Mouse (Mus musculus) layer of hippocampus, adult 18-20 months (tissue): Measurements from ENCODE around the gene Hdac8. TPM values are rescaled to one million over a fixed set of nuclear protein-coding genes. Genes with fewer than 3 reads are reported as not detected.
A peak's percentile ranks its signal among the peaks of the same experiment; 100 is the strongest.

Source experiments
- DNase-seq, 2 experiments: peaks; one replicate each; pipeline ENCODE4 v3.0.0; 2022; ENCODE audit warnings: low spot score in 2 of 2
- total RNA-seq, 2 experiments: library from RNA; stranded (reverse); gene quantifications; 2 replicates each; pipeline ENCODE4 v1.2.3; 2021

Hdac8 gene
- total RNA-seq, 2 experiments from 2014 or later: 19.6 to 22.1 TPM

DNA sequence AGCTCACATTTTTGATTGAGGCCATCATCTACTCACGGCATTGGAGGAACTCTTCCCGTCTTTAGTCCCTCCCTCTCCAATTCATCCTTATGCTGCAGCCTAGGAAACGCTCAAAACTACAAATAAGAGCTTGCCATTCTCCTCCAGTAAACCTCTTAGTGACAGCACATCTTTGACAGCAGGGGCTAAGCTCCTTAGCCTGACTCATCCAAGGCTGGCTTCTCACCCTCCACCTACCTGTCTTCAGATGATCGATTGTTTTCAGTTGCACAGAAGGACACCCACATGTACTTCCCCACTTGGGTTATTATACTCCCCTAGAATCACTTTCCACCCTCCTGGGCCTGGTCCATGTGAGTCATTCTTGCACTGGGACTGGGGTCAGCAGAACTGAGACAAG, 163.5 kb downstream of the Hdac8 start:
- peak in 1 of 2 experiments; percentile 3 for DNase-seq

DNA sequence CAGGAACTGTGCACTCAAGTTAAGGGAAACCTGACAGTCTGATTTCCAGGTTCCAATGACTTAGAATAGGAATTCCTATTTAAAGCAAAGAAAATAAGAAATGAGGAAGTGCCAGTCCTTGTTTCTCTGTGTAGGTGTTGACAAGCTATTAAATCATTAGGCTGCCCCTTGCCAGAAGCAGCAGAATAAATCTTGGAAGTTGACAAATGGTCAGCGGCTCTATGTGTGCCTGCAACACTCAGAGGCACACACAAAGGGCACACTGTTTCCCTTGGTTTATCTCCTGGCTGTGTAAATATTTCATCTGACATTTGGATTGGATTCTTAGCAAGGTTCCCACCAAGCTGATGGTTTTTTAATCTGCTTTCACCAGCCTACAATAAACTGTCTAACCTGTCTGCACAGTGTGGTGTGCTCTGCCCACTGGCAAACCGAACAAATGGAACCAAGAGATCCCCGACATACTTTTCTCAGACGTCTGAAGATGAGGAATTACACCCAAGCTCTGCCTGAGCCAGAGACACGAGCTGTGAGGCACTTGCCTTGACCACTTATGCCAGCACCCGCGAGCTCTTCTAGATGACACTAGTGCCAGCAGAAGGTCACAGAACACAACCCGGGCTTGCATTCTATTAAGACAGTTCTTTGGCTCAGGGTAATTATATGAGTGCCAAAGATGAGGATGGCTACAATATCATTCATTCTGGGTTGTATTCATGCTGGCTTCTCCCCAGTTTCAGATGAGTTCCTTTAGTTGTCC, 165.6 kb downstream of the Hdac8 start:
- DNase-seq: no peak

DNA sequence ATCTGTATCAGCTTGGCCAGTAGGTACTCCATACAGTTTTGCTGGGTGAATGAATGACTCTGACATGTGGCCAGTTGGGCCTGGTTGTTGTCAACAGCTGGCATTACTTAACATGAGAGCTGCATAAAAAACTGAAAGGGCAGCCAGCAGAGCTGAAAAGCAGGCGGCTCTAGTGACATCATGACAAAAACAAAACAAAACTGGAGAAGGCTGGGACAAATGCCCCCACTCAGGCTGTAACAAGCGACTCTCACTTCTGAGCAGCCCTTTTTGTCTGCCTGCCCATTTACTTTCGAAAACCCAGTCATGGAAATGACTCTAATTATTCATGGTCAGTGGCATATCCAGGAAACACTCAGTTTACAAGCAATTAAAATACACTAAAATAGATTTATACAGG, 185.5 kb downstream of the Hdac8 start:
- DNase-seq: no peak

DNA sequence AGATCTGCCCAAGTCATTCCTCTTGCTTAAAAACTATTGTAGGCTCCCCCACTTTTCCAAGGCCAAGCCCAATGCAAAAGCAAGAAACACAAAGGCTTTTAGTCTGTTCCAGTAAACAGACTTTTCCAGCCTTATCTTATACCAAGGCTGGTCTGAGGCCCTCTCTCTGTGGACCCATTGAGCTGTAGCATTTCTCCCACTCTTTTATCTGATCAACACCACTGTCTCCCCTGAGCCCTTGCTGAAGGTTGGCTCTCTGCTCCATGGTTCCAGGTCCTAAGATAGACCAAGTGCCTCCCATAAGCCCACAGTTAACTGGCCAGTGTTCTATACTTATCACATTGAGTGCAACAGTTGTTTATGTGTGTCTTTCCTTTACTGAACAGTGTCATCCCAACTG, 185.9 kb downstream of the Hdac8 start:
- no peak for DNase-seq

DNA sequence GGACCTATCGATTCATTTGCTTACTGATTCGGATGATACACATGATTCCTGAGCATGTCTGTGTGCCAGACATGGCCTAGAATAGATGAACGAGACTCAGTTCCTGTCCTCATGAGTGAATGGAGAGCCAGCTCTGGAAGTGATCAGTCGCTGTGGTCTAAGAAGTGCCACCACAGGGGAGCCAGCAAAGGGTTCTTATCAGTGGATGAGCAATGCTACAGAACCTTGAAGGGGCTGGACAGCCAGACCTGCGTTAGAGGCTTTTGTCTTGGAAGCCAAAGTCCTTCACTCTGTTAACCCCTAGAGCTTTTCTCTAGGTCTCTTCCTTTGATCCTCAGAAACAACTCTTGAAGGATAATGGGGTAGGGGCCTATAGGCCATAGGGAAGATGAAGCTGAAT, 186.4 kb downstream of the Hdac8 start:
- no peak for DNase-seq

DNA sequence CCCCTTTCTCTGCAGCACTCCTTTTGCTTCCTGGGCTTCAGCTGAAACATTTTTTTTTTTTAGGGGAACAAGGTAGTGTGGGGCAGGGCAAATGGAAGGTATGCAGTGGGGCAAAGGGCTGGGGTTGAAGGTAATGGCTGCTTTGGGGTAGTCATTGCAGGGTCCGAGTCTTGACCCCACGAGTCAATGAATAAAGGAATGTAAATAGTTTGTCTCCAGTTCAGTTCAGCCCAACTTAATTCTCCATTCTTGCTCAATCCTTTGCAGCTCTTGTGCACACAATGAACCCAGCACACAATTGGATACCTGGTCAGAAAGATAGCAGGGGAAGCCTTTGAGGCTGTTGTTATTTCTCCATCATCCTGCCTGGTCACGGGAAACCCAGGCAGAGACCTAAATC, 194.0 kb downstream of the Hdac8 start:
- no peak for DNase-seq

DNA sequence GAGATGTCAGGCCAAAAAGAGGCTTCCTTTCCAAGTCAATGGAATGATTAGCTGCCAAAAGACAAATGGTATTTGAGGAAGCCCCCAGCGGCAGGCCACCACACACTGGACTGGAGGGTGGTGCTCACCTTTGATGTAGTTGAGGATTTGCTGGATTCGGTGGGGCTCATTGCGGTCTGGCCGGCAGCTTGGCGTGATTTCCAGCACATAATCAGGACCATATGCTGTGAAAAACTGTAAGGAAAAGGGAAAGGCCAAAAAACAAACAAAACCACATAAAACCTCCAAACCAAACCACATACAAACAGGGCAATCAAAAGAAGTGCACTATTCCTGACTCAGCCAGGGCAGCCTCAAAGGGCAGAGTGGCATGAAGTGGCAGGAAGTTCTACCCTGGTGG, 197.6 kb downstream of the Hdac8 start:
- DNase-seq: no peak

DNA sequence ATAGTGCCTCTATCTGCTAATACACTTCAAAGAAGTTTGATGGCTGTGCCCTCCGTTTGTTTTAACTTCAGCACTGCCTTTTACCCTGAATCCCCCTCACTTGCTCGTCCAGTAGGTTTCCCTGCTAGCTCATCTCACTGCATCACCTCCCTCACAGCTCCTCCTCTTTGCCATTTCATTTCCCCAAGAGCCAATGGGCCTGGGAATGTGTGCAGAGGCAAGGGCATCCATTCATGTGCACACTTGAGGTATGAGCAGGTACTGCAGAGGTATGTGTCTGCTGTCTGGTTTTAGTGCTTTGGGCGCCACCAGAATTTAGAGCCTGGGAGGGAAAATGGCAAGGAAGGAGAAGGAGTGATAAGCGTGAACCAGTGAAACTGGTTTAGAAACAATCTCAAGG, 199.4 kb downstream of the Hdac8 start:
- DNase-seq: no peak

DNA sequence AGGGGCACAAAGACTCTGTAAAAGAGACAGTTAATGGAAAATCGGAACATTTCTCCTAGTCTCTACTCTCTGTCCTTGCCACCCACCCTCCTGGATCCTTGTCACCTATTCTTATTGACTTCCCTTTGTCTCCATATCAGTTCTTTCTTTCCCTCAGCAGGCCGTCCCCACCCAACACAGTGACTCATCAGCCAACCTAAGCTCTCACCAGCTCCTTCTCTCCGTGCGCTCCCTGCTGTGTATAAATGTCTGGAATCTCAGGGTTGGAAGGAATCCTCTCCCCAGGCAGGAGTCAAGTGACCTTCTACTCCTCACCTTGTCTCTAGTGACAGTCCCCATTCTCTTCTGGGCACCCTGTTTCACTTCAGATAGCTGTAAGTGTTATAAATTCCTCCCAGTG, 200.2 kb downstream of the Hdac8 start:
- DNase-seq: no peak

DNA sequence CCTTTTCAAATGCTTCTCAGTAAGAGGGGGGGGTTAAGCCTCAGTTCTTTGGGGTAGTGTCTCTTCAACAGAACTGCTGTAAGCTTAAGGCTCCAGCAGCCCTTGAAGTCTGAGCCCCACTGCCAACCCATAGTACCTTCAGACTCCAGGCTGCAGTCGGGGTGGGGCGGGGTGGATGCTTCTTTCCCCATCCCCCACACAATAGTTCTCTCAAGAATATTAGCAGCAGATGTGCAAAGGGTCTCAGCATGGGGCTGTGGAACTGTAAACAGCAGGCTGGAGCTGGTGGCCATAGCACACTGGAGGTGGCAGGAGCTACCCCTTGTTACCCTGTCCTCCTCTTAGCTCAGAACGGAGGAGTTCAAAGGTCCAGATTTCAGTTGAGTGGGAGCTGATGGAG, 202.7 kb downstream of the Hdac8 start:
- no peak for DNase-seq

DNA sequence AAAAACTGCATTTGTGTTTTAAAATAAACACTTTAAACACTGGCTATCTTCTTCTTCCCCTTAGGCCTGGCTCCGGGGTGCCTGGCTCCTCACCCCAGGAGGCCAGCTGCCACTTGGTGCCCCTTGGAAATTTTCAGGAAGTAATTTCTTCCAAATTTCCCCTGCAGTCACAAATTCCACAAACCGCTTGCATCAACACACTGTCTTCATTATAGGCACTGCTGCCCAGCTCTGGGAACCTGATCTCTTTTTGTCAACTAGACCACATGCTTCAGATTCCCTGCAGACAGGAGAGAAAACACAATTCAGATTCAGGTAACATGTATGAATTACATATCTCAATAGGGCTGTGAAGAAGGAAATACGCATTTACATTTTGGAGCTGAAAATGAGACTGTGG, 220.3 kb downstream of the Hdac8 start:
- no peak for DNase-seq

DNA sequence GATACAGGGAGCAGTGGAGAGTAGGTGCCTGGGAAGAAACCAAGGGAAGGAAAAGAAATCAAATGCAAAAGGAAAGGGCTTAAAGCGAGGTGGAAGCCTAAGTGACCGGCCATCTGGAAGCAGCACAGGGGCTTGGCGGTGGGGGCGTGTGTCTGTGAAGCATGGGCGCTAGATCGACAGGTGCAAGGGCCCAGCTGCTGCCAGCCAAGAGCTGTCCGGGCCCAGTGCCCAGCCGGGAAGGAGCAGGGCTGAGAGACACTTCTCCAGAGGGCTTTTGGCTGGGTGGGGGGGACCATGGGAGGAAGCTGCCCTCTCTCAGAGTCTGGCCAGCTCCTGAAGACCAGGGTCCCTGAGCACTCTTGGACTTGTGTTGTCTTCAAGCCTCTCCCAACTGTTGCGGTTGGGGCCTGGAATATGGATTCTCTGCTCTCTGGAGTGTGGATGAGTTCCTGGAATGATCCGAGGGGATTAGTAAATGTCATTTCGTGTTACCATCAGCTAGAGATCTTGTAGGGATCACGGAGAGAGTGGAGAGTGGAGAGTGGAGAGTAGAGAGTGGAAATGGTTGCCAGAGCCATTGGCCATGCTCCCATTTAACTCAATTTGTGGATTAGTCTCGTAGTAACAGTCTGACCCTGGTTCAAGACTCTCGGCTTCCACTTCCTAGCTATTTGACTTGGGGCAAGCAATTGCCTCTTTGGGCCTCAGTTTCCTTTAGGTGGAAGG, 242.4 kb downstream of the Hdac8 start:
- no peak for DNase-seq

DNA sequence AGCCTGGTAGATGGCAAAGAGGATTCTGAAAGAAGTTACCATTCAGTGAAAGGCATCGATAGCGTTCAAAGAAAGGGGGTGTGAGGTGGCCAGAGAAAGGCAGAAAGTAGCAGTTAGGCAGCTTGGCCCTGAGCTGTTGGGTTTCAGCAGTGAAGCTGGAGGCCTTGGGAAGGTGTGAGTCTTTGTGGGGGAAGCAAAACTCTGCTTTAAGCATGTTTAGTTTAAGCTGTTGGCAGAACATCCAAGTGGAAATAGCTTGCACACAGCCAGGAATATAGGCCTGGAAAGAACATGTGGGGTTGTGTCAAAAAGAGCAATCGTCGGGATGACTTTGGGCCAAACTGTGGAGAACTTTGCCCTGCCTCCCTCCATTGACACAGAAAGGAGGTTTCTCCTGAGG, 245.4 kb downstream of the Hdac8 start:
- DNase-seq: no peak

DNA sequence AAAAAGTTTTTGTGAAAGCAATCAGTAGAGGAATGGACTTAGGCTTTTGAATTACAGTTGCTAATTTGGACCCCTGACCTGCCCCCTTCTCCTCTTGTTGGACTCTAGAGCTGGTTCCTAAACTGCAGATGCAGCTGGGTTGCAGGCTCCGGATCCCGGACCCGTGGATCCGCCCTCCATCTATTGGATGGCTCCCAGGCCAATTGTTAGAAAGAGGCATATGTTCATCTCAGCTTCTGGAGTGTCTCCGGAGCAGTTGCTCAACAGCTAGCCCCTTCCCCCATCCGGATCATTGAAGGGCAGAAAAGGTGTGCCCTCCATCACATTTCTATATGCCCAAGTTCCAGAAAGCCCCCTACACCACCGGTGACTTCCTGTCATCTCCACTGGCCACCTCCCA, 251.3 kb downstream of the Hdac8 start:
- peak in 1 of 2 experiments; percentile 32 for DNase-seq

DNA sequence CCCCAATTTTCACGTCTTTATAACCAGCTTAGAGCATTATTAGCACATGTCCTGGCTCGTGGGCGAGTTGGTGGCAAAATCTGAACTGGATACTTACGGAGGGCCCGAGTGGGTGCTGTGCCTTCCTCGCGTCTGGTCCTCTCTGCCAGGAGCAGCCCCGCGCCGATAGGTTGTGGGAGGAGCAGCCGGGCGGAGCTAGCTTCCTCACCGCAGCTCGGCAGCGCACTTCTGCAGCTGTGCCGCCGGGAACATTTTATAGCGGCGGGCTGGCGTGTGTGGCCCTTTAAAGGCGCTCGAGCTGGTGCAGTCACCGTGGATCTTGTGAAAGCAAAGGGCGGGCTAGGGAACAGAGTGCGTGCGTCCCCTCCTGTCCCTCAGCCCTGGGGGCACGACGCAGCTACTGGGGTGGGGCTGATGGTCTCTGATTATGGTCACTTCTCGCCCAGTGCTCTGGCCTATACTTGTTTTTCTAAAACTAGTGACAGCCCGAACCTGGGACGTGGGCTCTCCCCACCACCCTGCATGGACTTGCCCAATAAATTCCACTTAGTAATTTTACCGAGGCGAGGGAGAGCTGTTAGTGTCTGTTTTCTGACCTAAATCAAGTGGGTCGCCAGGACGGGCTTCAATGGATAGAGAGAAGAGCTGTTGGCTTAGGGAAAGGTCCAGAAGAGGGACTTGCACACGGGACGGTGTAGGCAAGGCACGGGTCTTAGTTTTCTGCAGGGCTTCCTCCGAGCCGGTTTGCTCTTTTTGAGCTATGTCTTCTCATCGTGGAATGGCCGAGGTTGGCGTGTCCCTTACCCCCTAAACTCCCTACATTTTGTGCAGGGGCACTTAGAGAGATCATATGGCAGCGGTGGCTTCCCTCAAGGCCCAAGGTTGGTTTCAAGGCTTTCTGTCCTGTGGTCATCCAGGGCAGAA, 253.0 kb downstream of the Hdac8 start, which contains the start of gene Cited1:
TSS of gene Cited1 (minus strand) at position 245 of the 924 bp plus-strand sequence.
- DNase-seq: peak; percentile 17 to 44

DNA sequence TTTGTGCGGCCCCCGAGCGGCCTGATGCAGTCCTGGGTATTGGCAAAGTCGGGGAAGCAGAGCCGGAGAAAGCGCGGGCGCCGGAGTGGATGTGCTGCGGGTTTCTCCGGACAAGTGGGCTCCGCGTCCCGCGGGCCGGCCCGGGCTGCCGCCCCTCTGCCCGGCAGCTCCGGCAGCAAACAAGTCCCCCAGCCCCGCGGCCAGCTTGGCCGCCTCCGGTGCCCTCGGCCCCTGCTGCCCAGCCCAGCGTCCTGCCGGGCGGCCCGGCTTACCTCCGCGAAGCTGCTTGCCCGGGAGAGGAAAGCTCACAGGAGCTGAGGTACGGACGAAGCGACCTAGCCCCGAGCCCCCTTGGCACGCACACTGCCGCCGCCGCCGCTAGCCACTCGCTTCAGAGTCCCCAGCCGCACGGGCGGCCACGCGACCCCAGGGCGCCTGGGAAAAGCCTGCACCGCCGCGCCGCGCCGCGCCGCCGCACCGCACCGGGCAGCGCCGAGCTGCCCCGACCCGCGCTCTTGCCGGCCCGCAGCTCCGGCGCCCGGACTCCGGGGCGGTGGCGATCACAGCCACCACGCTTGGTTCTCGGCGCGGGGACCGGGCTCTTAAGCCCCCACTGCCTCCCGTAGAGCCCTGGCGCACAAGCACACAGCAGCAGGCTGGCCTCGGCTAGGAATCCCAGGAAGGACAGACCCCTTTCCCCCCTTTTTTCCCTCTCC, 253.8 kb downstream of the Hdac8 start:
- no peak for DNase-seq

DNA sequence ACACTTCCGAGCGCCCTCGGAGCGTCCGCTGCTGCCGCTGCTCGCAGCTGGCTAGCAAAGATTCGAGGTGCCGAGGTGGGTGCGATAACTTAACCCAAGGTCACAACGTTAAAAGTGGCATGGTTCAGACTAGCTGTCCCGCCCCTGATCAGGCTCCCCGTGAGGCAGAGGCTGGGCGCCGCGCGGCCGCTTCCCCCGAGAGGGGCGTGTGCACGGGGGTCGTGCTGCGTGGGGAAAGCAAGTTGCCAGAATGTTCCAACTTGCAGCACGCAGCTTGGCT, 254.3 kb downstream of the Hdac8 start:
- DNase-seq: no peak

DNA sequence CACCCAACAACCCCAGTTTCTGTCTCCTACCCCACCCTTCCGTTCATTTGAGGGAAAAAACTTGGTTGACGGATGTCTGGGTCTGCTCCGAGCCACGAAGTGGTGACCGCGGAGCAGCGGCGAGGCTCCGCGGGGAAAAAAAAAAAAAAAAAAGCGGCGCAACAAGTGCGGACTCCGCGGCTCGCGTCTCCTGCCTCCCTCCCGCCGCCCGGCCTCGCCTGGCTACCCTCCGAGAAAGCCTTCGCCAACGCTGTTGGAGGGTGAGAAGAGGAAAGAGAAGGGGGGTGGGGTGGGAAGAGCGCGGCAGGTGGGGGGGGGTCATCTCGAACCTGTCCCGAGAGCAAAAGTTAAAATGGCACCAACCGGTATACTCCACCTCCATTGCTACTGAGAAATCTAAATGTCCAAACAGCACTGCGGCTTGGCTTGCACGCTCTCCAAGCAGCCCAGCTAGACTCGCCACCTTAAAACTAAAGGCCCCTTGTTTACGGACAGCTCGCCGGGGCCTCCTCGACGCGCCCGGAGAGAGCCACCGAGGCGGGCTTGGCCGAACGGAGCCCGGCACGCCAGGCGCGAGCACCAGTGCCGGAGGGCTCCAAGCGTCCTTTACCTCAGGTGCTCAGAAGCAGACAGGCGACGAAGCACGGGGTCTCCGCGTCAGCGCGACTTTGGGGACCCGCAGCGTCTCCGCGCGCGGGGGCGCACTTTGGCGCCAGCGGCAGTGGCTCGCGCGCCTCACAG, 254.8 kb downstream of the Hdac8 start:
- DNase-seq: no peak

DNA sequence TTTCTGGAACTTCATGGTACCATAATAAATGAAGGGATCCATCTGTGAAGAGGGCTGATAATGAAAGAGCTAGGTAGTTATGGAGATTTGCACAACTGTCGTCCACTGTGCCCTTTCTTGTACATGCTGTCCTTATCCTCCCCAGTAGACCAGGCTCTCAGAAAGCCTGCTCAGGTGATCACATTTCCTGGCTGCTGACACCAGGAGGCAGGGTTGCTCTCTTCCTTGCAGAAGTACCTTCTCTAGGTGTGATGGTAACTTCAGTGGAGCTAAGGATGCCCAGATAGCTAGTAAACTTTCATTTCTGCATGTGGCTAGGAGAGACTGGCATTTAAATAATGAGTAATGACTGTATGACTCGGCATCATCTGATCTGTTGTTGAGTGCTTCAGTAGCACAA, 260.8 kb downstream of the Hdac8 start:
- no peak for DNase-seq
